11 mouse cellular contexts compared by ENCODE assay signal in genomic region chr17:85684841-85685688, GRCm38 (mm10). TPM values are rescaled to one million over a fixed set of nuclear protein-coding genes. Genes with fewer than 3 reads are reported as not detected.
A peak's percentile ranks its signal among the peaks of the same experiment; 100 is the strongest.
DNase-seq lines count a peak whose midpoint lies in the region; ATAC-seq and TF ChIP-seq lines count a peak whose summit lies in the region.
"Had no signal": no experiment of that assay in that cellular context is flagged by ENCODE, and none has a peak within 500 bp of the region (broad histone marks: within the 10 kb centered on the region; RNA-seq: fewer than 3 reads in every experiment).

No protein-coding gene starts in this region.

- no peak for TF ChIP-seq EP300 in heart, postnatal 0 days (IDR thresholded peaks at IDR 0.05; ENCODE audit: low read depth)
- no peak for TF ChIP-seq EP300 in stomach, postnatal 0 days (optimal IDR thresholded peaks at IDR 0.05)

- peaks cover 12% of the 10 kb centered on the region; the same call in 1 of the 2 replicates for H3K4me1 ChIP-seq in heart, postnatal 0 days (ENCODE audit: control insufficient read depth, insufficient read depth)
- H3K4me1 ChIP-seq in hindbrain, embryonic 15.5 days (replicated peaks): peaks cover 15% of the 10 kb centered on the region
- no peaks in the 10 kb centered on the region for H3K4me1 ChIP-seq in stomach, postnatal 0 days (replicated peaks; ENCODE audit: control insufficient read depth, insufficient read depth)

- no peaks in the 10 kb centered on the region for H3K36me3 ChIP-seq in heart, postnatal 0 days (replicated peaks; ENCODE audit: control insufficient read depth, insufficient read depth, low read length)
- no peaks in the 10 kb centered on the region for H3K36me3 ChIP-seq in hindbrain, embryonic 15.5 days
- no peaks in the 10 kb centered on the region; the same call in 1 of the 2 replicates for H3K36me3 ChIP-seq in stomach, postnatal 0 days (ENCODE audit: control insufficient read depth, insufficient read depth, low read length)

- H3K4me2 ChIP-seq in heart, postnatal 0 days (ENCODE audit: low read depth, low read length): no peak overlapping the region
- H3K4me2 ChIP-seq in hindbrain, embryonic 15.5 days: no peak overlapping the region
- peak overlapping the region; percentile 60 for H3K4me2 ChIP-seq in stomach, postnatal 0 days (replicated peaks; ENCODE audit: low read depth)

- 2% methylated on average over 46 of the region's 46 CpGs for WGBS in heart, postnatal 0 days
- WGBS in hindbrain, embryonic 15.5 days: 1% methylated on average over 45 of the region's 46 CpGs
- WGBS in stomach, postnatal 0 days: 12% methylated on average over 46 of the region's 46 CpGs

- H3K9me3 ChIP-seq in heart, postnatal 0 days (replicated peaks; ENCODE audit: control insufficient read depth, low read length): no peaks in the 10 kb centered on the region
- H3K9me3 ChIP-seq in hindbrain, embryonic 15.5 days: no peaks in the 10 kb centered on the region
- H3K9me3 ChIP-seq in stomach, postnatal 0 days (ENCODE audit: control insufficient read depth, low read length): no peaks in the 10 kb centered on the region

- peaks cover 98% of the 10 kb centered on the region for H3K27me3 ChIP-seq in heart, postnatal 0 days (ENCODE audit: control insufficient read depth, insufficient read depth, low read length)
- H3K27me3 ChIP-seq in hindbrain, embryonic 15.5 days: peaks cover 87% of the 10 kb centered on the region
- peaks cover 3% of the 10 kb centered on the region for H3K27me3 ChIP-seq in stomach, postnatal 0 days (ENCODE audit: control insufficient read depth, insufficient read depth, low read length)

- no peak for TF ChIP-seq CTCF in heart, postnatal 0 days (IDR thresholded peaks at IDR 0.05; ENCODE audit: low read depth)
- TF ChIP-seq CTCF in stomach, postnatal 0 days (IDR thresholded peaks at IDR 0.05; ENCODE audit: low read depth): no peak

- no peak overlapping the region for H3K9ac ChIP-seq in heart, postnatal 0 days (replicated peaks; ENCODE audit: low read depth, low read length)
- H3K9ac ChIP-seq in hindbrain, embryonic 15.5 days: no peak overlapping the region
- peak overlapping the region; percentile 68 for H3K9ac ChIP-seq in stomach, postnatal 0 days (ENCODE audit: low read length)

- 0 out of 2 replicates have a peak overlapping the region, but pooled peaks have one; percentile 12 for H3K4me3 ChIP-seq in heart, postnatal 0 days (ENCODE audit: low read depth, low read length)
- H3K4me3 ChIP-seq in hindbrain, embryonic 15.5 days: 0 out of 2 replicates have a peak overlapping the region, but pooled peaks have one; percentile 6
- H3K4me3 ChIP-seq in stomach, postnatal 0 days (ENCODE audit: low read depth, low read length): peak overlapping the region; percentile 51

- ATAC-seq in heart, postnatal 0 days (ENCODE audit: insufficient read depth, low read depth): no peak
- ATAC-seq in hindbrain, embryonic 15.5 days (ENCODE audit: low FRiP score, low read depth): no peak
- no peak for ATAC-seq in stomach, postnatal 0 days (ENCODE audit: low FRiP score, low TSS enrichment)
- ATAC-seq: lung, postnatal 0 days had no signal

- no peak overlapping the region for H3K27ac ChIP-seq in heart, postnatal 0 days (ENCODE audit: low read depth)
- H3K27ac ChIP-seq in hindbrain, embryonic 15.5 days (replicated peaks): no peak overlapping the region
- no peak overlapping the region for H3K27ac ChIP-seq in stomach, postnatal 0 days (replicated peaks)

- DNase-seq in heart, postnatal 0 days (ENCODE audit: low spot score): no peak
- no peak for DNase-seq in heart, adult 8-10 months (ENCODE audit: low spot score)
- DNase-seq in testis, postnatal 10 days (ENCODE audit: low spot score): peak; percentile 45
- no peak for DNase-seq in testis, postnatal 14 days (ENCODE audit: low spot score)
- DNase-seq in stomach, postnatal 0 days (ENCODE audit: low spot score): no peak
- DNase-seq in layer of hippocampus, adult 8-10 months (ENCODE audit: low spot score in 2 of 2): no peak
- no peak for DNase-seq in cerebellum, postnatal 25 days
- DNase-seq: adrenal gland, postnatal 10 days; cerebellum, adult 9-10 months had no signal

RNA-seq across cellular contexts. Expression of gene Six2, which starts 3.0 kb away (rescaled TPM):
- 0.08 TPM in 1 of 2 replicates, not detected in the other for total RNA-seq in heart, postnatal 0 days (2014; rRNA removed; ENCODE audit: low replicate concordance)
- polyA plus RNA-seq in heart, postnatal 0 days (2015; fragmentation: Nextera tagmentation; extraction: Ambion mirVana): 0.10 TPM in 1 of 2 replicates, not detected in the other
- under 1 TPM; 0.23 to 0.38 (median 0.26) TPM for total RNA-seq in heart, adult 8-10 months (2022)
- polyA plus RNA-seq in hindbrain, embryonic 15.5 days (2015; fragmentation: Nextera tagmentation; extraction: Ambion mirVana): 0.96 and 1.0 TPM in 2 replicates
- polyA plus RNA-seq in stomach, postnatal 0 days (2015; fragmentation: Nextera tagmentation; extraction: Ambion mirVana): 2.6 and 4.0 TPM in 2 replicates
- under 1 TPM in 2 of 4 experiments, not detected in 2; 0.29 to 0.36 TPM for total RNA-seq in layer of hippocampus, adult 8-10 months (2022)
- polyA plus RNA-seq: lung, postnatal 0 days had no signal
